Mouse (Mus musculus) cerebellum, adult 9-11 months (tissue): ENCODE measurements around the gene Ash1l.

ENCODE experiments used
- DNase-seq: peaks from one replicate; pipeline ENCODE4 v3.0.0; 2022

The Ash1l gene

DNA sequence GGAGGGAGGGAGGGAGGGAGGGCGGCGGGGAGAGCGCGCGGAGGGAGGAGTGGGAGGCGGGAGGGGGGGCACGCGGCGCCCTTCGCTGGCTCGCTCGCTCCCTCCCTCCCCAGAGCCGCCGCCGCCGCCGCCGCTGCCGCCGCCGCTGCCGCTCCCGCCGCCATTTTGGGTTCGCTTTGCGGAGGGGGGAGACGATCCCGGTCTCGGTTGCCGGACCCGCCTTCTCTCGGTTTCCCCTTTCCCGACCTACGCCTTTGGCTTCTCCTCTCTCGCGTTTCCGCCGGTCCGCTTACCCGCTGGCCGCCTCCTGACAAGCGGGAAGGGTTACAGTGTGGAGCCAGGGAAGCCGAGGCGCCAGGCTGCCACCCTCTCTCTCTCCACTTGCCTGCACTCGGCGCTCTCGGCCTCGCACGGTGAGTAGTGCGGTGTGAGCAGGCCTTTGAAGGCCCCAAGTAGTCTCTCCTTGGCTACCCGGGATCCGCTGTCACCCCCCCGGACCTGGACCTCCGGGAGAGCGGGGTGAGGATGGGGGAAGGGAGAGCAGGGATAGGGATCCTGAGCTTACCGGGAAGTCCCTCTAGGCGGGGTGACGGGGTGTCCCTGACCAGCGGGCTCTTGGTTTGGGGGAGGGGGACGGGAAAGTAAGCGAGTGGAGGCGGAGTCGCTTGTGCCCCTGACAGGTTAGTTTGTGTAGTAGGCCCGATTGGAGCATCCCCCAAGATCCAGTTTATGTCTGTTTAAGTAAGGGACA, at the start of gene Ash1l, which contains the start of gene Dap3:
Gene Ash1l, plus strand, starts transcription at position 47 of the 751 bp plus-strand sequence.
Gene Dap3, minus strand, starts transcription at position 606 of the 751 bp plus-strand sequence.
- DNase-seq, result peak; percentile 85

- DNase-seq, result no peak
Observed at GRCm38 (mm10) chr3:88904803-88905202, 45.6 kb upstream of the Ash1l start.

- no peak for DNase-seq
Observed at GRCm38 (mm10) chr3:88905209-88905608, 45.2 kb upstream of the Ash1l start.

DNA sequence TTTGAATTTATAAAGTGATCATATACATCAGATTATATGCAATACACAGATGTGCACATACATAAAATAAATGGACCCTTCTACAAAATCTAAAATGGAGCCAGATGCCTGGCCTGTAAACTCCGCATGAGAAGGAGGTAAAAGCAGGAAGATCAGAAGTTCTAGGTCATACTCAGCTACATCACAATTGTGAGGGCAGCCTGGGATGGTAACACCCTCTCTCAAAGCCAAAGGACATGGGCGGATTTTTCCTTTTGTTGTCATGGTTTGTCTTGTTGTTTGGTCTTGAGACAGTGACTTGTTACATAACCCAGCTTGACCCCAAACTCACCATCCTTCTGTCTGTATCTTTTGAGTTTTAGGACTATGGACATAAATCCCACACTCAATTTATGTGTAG, 44.7 kb upstream of the Ash1l start:
- DNase-seq, result no peak

DNA sequence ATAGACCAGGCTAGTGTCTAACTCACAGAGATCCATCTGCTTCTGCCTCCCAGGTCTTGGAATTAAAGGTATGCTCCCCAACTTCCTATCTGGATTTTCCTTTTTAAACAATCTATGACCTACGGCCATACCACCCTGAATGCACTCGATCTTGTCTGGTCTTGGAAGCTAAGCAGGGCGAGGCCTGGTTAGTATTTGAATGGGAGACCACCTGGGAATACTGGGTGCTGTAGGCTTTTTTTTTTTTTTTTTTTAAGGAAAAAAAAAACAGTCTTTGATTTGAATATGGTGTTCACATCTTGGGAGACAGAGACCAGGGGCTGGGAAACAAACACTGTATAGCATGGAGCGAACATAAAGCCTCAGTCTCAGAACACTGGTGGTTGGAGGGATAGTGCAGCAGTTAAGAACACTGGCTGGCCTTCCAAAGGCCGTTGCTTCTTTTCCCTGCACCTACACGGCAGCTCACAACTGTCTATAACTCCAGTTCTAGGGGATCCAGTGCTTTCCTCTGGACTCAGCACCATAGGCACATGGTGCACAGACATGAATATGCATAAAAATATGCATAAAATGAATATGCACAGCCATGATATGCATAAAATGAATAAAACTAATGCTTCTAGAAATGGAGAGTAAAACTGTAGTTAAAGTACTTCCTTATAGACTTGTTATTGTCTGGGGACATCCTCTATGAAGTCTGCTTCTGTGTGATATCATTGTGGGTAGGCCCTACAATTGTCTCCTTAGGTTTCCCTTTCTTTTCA, 43.8 kb upstream of the Ash1l start:
- DNase-seq, result no peak

DNA sequence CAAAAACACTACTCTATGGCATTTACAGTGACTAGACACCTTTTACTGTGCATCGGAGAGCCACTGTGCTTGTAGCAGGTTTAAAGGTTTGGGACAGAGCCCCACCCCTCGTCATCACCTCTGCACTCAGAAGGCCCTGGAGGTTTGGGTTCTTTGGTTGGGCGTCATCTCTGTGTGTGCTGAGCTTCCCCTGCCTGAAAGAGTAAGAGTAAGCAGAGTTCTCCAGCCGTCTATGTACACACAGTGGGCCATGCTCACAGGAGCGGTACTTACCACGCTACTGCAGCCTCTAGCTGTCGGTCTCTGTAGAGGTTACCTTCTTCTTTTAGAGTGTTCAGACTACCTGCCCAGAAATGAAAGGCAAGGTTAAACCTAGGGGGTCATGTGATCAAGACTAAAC, 37.8 kb upstream of the Ash1l start:
- no peak for DNase-seq

GRCm38 (mm10) chr3:88913511-88914383, 36.7 kb upstream of the Ash1l start, which contains the start of gene Msto1:
Gene Msto1, minus strand, starts transcription at chr3:88913999.
- DNase-seq, result peak; percentile 92

- no peak for DNase-seq
Observed at GRCm38 (mm10) chr3:88914384-88914810, 36.0 kb upstream of the Ash1l start.

DNA sequence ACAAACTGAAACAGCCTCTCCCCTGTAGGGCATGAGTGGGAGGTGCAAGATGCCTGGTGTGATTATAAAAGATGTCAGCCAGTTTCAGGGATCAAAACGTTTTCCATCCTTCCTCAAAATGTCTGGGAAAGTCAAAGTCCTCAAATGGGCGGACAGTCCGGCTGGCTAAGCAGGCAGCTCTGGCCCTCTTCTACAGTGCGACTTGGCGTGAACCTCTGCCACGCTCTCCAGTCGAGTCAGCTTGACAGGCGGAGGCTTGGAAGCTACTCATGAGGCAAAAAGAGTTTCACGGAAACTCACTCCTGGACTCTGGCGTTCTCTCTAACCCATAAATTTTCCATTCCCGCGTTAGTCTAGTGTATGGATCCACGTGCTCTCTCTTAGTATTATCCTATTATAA, 31.4 kb upstream of the Ash1l start:
- DNase-seq, result no peak

DNA sequence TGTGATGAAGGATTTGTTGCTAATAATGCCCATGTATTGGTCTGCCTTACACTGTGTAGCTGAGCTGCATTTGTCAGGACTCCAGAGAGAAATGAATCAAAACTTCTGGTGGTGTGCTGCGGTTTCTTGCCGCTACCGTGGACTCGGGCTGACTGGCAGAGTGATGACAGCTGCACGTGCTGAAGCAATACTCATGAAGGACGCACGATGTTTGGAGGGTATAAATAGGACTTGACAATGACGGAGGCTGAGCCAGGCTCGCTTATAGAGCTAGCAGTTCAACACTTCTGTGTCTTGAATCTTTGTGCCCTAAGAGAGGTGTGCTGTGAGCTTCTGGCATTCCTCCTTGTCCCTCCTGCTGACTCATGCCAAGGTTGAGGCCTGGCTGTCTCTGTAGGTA, 29.0 kb upstream of the Ash1l start:
- DNase-seq, result no peak

DNA sequence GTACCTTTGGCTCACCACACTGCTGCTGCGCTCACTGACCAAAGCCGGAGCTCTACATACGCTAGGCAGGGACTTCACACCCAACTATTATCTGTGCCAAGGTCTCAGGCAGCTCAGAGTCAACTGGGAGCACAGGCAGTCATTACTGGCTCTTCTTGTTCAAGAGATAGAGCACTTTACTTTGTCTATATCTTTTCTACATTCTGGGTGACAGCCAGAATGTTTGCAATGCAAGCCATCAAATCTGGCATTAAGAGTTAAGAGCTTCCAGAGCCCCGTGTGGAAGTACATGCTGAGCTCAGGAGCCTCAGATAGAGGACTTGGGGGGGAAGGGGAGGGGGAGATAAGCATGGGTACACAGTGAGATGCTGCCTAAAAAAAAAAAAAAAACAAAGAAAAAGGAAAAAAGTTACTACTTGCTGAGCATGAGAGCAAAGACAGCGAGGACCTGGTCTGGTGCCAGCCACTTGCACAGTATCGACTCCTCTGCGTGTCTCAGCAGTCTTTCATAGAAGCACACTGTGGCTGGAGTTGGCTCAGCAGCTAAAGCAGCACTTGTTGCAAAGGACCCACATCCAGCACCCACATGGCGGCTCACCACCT, 26.3 kb upstream of the Ash1l start:
- no peak for DNase-seq

GRCm38 (mm10) chr3:88925651-88926050, 24.8 kb upstream of the Ash1l start:
- no peak for DNase-seq

DNA sequence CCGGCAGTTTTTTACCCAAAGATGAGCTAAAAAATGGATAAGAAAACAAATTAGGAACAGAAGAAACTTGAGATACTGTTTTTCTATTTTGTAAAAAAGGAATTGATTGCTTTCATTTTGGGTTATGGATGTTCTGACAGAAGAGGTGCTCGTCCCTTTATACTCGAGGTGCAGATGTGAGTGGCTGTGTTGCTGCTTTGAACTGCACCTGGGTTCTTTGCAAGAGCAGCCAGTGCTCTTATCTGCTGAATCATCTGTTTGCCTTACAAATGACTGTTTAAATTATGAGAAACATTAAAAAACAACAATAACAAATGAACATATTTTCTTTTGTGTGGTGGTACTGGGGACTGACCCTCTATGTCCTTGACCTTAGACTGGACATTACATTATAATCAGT, 20.9 kb upstream of the Ash1l start:
- DNase-seq, result no peak

DNA sequence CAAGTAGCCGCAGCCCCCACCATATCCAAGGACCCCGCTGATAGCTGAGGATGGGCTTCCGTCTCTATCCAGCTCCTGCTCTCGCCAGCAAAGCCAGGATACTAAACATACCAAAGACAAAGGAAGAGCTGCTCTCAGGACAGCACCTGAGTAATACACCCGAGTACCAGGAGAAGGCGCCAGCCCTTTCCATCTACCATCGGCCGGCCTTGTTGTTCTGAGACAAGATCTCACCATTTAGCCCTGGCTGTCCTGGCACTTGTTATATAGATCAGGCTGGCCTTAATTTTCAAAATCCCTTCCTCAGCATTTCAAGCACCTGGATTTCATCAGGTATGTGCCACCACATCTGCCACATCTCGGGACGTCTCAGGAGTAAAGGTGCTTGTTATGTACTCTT, 11.4 kb upstream of the Ash1l start:
- DNase-seq, result no peak

DNA sequence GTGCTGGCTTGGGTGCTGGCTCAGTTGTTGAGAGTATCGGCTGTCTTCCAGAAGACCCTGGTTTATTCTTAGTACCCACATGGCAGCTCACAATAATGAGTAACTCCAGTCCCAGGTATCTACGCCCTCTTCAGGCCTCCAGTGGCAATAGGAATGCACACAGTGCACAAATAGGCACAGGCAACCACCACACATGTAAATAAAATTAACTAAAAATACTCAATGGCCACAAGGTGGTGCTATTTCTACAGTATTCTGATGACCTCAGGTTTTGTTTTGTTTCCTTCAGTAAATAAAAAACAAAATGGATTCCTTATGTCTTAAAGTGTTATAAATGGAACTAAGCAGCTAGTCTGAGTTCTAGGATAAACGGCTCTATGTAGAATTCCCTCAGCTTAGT, 10.7 kb upstream of the Ash1l start:
- peak; percentile 26 for DNase-seq

GRCm38 (mm10) chr3:88942316-88942880, 8.0 kb upstream of the Ash1l start:
- no peak for DNase-seq

GRCm38 (mm10) chr3:88944109-88944508, 6.3 kb upstream of the Ash1l start:
- DNase-seq, result no peak

DNA sequence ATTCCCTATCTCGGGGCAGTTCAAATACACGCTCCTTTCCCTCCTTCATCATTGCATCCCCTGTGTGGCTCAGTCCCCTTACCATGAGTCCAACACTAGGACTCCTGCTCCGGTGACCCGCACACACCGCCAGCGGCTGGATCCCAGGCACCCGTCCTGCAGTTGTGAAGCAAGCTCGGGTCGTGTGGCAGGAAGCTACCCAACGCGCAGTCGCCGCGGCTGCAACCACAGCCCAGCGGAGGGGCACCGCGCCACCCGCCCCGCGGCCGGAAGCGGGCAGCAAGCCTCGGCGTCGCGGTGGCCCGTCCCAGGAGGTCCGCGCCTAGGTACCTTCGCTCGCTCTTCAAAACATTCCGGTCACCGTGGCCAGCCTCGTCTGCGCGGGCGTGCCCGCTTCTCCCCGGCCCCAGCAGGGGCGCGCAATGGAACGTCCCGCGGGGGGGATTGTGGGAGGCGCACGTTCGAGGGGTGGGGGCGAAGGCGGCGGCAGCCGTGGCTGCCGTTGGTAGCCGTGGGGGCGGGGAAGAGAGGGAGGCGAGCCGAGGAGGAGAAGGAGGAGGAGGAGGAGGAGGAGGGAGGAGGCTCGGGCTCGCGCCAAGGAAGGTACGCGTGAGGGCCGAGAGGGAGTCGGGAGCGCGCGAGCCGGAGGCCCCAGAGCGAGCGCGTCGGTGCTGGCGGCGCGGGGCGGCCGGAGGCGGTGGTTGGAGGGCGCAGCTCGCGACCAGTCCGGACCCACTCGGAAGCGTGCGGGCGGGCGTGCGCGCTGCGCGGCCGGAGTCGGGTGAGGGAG, 441 bp upstream of the Ash1l start:
- peak; percentile 92 for DNase-seq

DNA sequence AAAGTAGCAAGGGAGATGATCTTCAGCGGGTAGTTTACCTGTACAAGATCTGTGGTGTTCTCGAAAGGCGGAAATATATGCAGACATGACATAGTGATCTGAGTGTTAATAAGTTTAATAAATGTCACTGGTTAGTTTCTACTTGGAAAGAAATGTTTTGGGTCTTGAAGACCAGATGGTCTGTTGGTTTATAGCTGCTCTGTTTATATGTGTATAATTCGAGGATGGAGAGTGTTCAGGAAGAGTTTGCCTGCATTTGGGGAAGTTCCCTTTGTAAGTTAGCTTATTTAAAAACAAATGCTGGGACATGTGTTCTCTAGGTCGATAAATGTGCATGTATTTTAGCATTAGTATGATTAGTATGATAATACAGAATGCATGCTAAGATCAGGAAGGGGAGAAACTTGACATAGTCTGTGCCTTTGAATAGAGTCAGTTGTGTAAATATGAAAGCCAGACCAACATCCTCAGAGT, 942 bp downstream of the Ash1l start:
- no peak for DNase-seq

DNA sequence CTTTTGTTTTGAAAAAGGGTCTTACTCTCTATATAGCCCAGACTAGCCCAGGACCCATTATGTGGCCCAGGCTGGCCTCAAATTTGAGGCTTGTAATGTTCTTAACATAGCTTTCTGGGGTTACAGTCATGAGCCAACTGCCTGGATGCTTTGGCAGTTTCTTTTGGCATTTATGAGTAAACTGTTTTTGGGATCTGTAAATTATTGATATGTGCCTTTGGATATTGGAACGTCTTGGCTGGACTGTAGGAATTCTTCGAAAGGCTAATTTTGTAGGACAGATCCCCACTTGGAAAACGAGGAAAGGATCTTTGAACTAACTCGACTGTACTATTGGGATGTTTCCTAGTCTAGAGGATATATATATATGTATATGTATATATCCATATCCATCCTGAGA, 2.8 kb downstream of the Ash1l start:
- DNase-seq, result no peak

DNA sequence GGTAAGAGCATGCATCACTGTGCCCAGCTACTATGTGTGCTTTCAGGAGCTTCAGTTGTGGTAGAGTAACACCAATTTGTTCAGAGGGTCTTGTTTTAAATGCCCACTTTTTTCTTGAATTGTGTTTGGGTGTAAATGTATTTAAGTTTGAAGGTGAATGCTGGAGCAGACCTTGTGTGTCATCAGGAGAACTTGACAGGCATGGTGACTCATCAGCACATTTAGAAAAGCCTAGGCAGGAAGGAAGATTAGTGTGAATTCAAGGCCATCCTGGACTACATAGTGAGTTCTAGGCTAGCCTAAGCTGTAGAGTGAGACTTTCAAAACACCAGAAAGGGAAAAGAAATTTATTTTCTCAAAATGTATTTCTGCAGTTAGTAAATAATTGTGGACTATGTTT, 3.3 kb downstream of the Ash1l start:
- no peak for DNase-seq
